17 mouse cellular contexts compared by ENCODE assay signal in the genomic region with DNA sequence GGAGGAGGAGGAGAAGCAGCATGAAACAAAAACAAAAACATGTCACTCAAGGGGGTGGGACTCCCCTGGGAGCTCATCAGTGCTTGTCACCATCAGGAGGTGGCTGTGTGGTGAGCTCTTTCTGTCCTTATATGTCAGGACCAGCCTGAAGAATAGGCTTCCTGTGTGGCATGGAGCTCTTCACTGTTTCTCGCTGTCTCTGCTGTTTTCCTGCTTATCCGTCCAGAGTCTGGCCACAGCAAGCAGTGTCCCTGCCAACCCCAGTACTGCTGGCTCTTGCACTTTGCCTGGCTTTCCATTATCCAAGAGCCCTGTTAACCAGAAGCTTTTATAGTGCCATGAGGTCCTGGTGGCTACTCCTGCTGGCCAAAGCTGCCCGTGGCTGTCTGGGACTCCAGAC.
A peak's percentile ranks its signal among the peaks of the same experiment; 100 is the strongest.
DNase-seq lines count a peak whose midpoint lies in the region; ATAC-seq and TF ChIP-seq lines count a peak whose summit lies in the region.
"Had no signal": no experiment of that assay in that cellular context is flagged by ENCODE, and none has a peak within 500 bp of the region (broad histone marks: within the 10 kb centered on the region; RNA-seq: fewer than 3 reads in every experiment).

No protein-coding gene starts in this region.

- DNase-seq in cerebellum, adult 11-12 months, result no peak
- DNase-seq in lung, adult 18-20 months, result peak; percentile 14 to 24
- DNase-seq in lung, postnatal 0 days (ENCODE audit: low spot score), result no peak
- peak; percentile 56 for DNase-seq in lung, postnatal 36 days
- DNase-seq in spleen, postnatal 36 days (ENCODE audit: low spot score in 2 of 2), result no peak
- DNase-seq: adrenal gland, postnatal 10 days; embryo, embryonic 11 days; liver, embryonic 13.5 days; thymus, postnatal 14 days had no signal

- TF ChIP-seq EP300 in lung, postnatal 0 days (IDR thresholded peaks at IDR 0.05), result no peak

- H3K9me3 ChIP-seq in heart, embryonic 12.5 days (replicated peaks), result no peaks in the 10 kb centered on the region
- 0 out of 2 replicates have a peak, but pooled peaks cover 2% of the 10 kb centered on the region for H3K9me3 ChIP-seq in heart, embryonic 11.5 days (replicated peaks; ENCODE audit: control insufficient read depth, low read length)
- H3K9me3 ChIP-seq in lung, postnatal 0 days (ENCODE audit: low read length), result no peaks in the 10 kb centered on the region
- H3K9me3 ChIP-seq: heart, embryonic 15.5 days; hindbrain, embryonic 15.5 days; liver, embryonic 13.5 days; midbrain, embryonic 13.5 days had no signal

- H3K27ac ChIP-seq in heart, embryonic 12.5 days (ENCODE audit: poor library complexity, severe bottlenecking), result no peak overlapping the region
- H3K27ac ChIP-seq in heart, embryonic 11.5 days (ENCODE audit: low read depth, low read length), result no peak overlapping the region
- no peak overlapping the region for H3K27ac ChIP-seq in lung, postnatal 0 days (ENCODE audit: low read length)
- H3K27ac ChIP-seq: heart, embryonic 15.5 days; hindbrain, embryonic 15.5 days; liver, embryonic 13.5 days; midbrain, embryonic 13.5 days; stomach, postnatal 0 days had no signal

- H3K4me1 ChIP-seq in heart, embryonic 12.5 days (replicated peaks), result peaks cover 10% of the 10 kb centered on the region
- 0 out of 2 replicates have a peak, but pooled peaks cover 3% of the 10 kb centered on the region for H3K4me1 ChIP-seq in heart, embryonic 11.5 days (ENCODE audit: control insufficient read depth, insufficient read depth, low read length)
- no peaks in the 10 kb centered on the region for H3K4me1 ChIP-seq in lung, postnatal 0 days (ENCODE audit: insufficient read depth, low read depth, low read length)
- H3K4me1 ChIP-seq: heart, embryonic 15.5 days; liver, embryonic 13.5 days had no signal

- TF ChIP-seq CTCF in lung, postnatal 0 days (IDR thresholded peaks at IDR 0.05), result no peak

- no peaks in the 10 kb centered on the region for H3K36me3 ChIP-seq in heart, embryonic 12.5 days
- no peaks in the 10 kb centered on the region for H3K36me3 ChIP-seq in heart, embryonic 11.5 days (ENCODE audit: control insufficient read depth, insufficient read depth, low read length)
- H3K36me3 ChIP-seq in lung, postnatal 0 days (ENCODE audit: insufficient read depth, low read length), result no peaks in the 10 kb centered on the region
- H3K36me3 ChIP-seq: heart, embryonic 15.5 days; hindbrain, embryonic 15.5 days; liver, embryonic 13.5 days; midbrain, embryonic 13.5 days had no signal

- no peaks in the 10 kb centered on the region for H3K27me3 ChIP-seq in heart, embryonic 12.5 days (replicated peaks)
- no peaks in the 10 kb centered on the region for H3K27me3 ChIP-seq in heart, embryonic 11.5 days (ENCODE audit: control insufficient read depth, insufficient read depth, low read length)
- no peaks in the 10 kb centered on the region for H3K27me3 ChIP-seq in lung, postnatal 0 days (replicated peaks; ENCODE audit: insufficient read depth, low read length)
- H3K27me3 ChIP-seq: heart, embryonic 15.5 days; hindbrain, embryonic 15.5 days; liver, embryonic 13.5 days had no signal

- 13% methylated on average over 3 of the region's 3 CpGs for WGBS in heart, embryonic 12.5 days
- 17% methylated on average over 3 of the region's 3 CpGs for WGBS in heart, embryonic 11.5 days (ENCODE audit: insufficient replicate concordance)
- 25% methylated on average over 3 of the region's 3 CpGs for WGBS in lung, postnatal 0 days

- H3K4me3 ChIP-seq in heart, embryonic 12.5 days, result no peak overlapping the region
- H3K4me3 ChIP-seq in heart, embryonic 11.5 days (ENCODE audit: low read depth, low read length), result no peak overlapping the region
- no peak overlapping the region for H3K4me3 ChIP-seq in lung, postnatal 0 days (ENCODE audit: low read depth, low read length)
- H3K4me3 ChIP-seq: heart, embryonic 15.5 days; hindbrain, embryonic 15.5 days; liver, embryonic 13.5 days; midbrain, embryonic 13.5 days had no signal

- ATAC-seq in cerebellum, adult (ENCODE audit: insufficient number of reproducible peaks, low FRiP score, low TSS enrichment), result peak; percentile 62; the same call in 1 of the 2 replicates
- ATAC-seq in heart, embryonic 12.5 days (ENCODE audit: insufficient number of reproducible peaks, low FRiP score), result 0 out of 2 replicates have a peak, but pooled peaks have one; percentile 36
- ATAC-seq in heart, embryonic 11.5 days (replicated peaks; ENCODE audit: insufficient number of reproducible peaks, low FRiP score, low TSS enrichment), result no peak
- ATAC-seq in lung, postnatal 0 days, result no peak
- ATAC-seq: forebrain, embryonic 14.5 days; midbrain, embryonic 13.5 days had no signal

- no peak overlapping the region for H3K4me2 ChIP-seq in heart, embryonic 12.5 days
- no peak overlapping the region for H3K4me2 ChIP-seq in heart, embryonic 11.5 days
- no peak overlapping the region for H3K4me2 ChIP-seq in lung, postnatal 0 days (replicated peaks; ENCODE audit: low read depth, low read length)
- H3K4me2 ChIP-seq: heart, embryonic 15.5 days; hindbrain, embryonic 15.5 days; liver, embryonic 13.5 days; midbrain, embryonic 13.5 days had no signal

- H3K9ac ChIP-seq in heart, embryonic 12.5 days, result no peak overlapping the region
- H3K9ac ChIP-seq in heart, embryonic 11.5 days (ENCODE audit: low read depth, low read length), result no peak overlapping the region
- H3K9ac ChIP-seq in lung, postnatal 0 days (replicated peaks; ENCODE audit: low read depth), result no peak overlapping the region
- H3K9ac ChIP-seq: heart, embryonic 15.5 days; hindbrain, embryonic 15.5 days; liver, embryonic 13.5 days; midbrain, embryonic 13.5 days had no signal

Comparison
In these comparisons a context has a peak if more than half of its experiments do, and no peak if none do; other contexts are left out.
1. ATAC-seq: peak in cerebellum, adult (single experiment) and heart, embryonic 12.5 days (single experiment); none in heart, embryonic 11.5 days (single experiment) and lung, postnatal 0 days (single experiment).
2. DNase-seq: peak in lung, adult 18-20 months (2 of 2) and lung, postnatal 36 days (single experiment); none in cerebellum, adult 11-12 months (single experiment), lung, postnatal 0 days (single experiment) and spleen, postnatal 36 days (0 of 2).